Mouse (Mus musculus) hindbrain, embryonic 14.5 days (tissue): ENCODE data around the gene Mrpl47. TPM values are rescaled to one million over a fixed set of nuclear protein-coding genes. Genes with fewer than 3 reads are reported as not detected.
"Not testable (repeated sequence)": the region's sequence is repeated elsewhere in the genome, so short reads cannot be mapped to it uniquely, and the experiment has no call there.

Source experiments
- ATAC-seq: fragments of 200-750 bp; cut with Nextera tagmentation; 2 replicates; pipeline ENCODE4 v1.8.0; 2017; ENCODE audit warnings: moderate number of reproducible peaks, mild to moderate bottlenecking, moderate TSS enrichment, moderate library complexity; ENCODE audit not compliant: low FRiP score
- DNase-seq: peaks from one replicate; pipeline ENCODE4 v3.0.0-alpha.2; 2015; ENCODE audit warnings: low spot score
- H3K27ac ChIP-seq: fragments of 300-500 bp; sonication (generic); 2 replicates; pipeline ENCODE4 v1.5.1; 2014; ENCODE audit warnings: mild to moderate bottlenecking, moderate library complexity
- H3K27me3 ChIP-seq: fragments of 300-500 bp; sonication (generic); 2 replicates; pipeline ENCODE4 v1.6.1; 2014; ENCODE audit warnings: mild to moderate bottlenecking, low read length, mixed read lengths; ENCODE audit not compliant: control insufficient read depth, insufficient read depth
- H3K36me3 ChIP-seq: fragments of 300-500 bp; sonication (generic); replicated peaks from 2 replicates; pipeline ENCODE4 v1.6.1; 2014; ENCODE audit not compliant: control insufficient read depth, insufficient read depth
- H3K4me1 ChIP-seq: fragments of 300-500 bp; sonication (generic); replicated peaks from 2 replicates; pipeline ENCODE4 v1.6.1; 2014; ENCODE audit warnings: antibody characterized with exemption, low read length, mixed read lengths; ENCODE audit not compliant: control insufficient read depth, insufficient read depth
- H3K4me2 ChIP-seq: fragments of 300-500 bp; sonication (generic); replicated peaks from 2 replicates; pipeline ENCODE4 v1.6.1; 2014; ENCODE audit warnings: mild to moderate bottlenecking, moderate library complexity
- H3K4me3 ChIP-seq: fragments of 300-500 bp; sonication (generic); replicated peaks from 2 replicates; pipeline ENCODE4 v1.5.1; 2014; ENCODE audit warnings: mild to moderate bottlenecking, low read length
- H3K9ac ChIP-seq: fragments of 300-500 bp; sonication (generic); 2 replicates; pipeline ENCODE4 v1.6.1; 2014
- H3K9me3 ChIP-seq: fragments of 300-500 bp; sonication (generic); 2 replicates; pipeline ENCODE4 v1.6.1; 2016; ENCODE audit warnings: low read length; ENCODE audit not compliant: control insufficient read depth
- WGBS: fragments of 180-500 bp; shearing (Covaris S2); extraction: QIAGEN DNeasy Blood & Tissue Kit; methylation state at CpG from one replicate; pipeline ENCODE4 v1.1.7; 2014; 5-methylcytosine and 5-hydroxymethylcytosine counted together
- polyA plus RNA-seq: library from polyadenylated mRNA; unstranded; fragments of >200 nt; fragmentation: Nextera tagmentation; extraction: Ambion mirVana; gene quantifications from 2 replicates; pipeline ENCODE4 v1.2.1, GENCODE M21; 2014

The Mrpl47 gene
- polyA plus RNA-seq = 28.8 and 33.2 TPM in 2 replicates

GRCm38 (mm10) chr3:32737172-32737655 is at the start of gene Mrpl47:
Gene Mrpl47 (minus strand): TSS chr3:32737605.
- Histone ChIP-seq H3K4me2 (peak within 1 kb of the TSS; percentile 86), H3K27me3 (no peaks in the 10 kb centered on the region), H3K9me3 (no peaks in the 10 kb centered on the region), H3K4me1 (peaks cover 18% of the 10 kb centered on the region), H3K36me3 (peaks cover 25% of the 10 kb centered on the region), H3K27ac (peak within 1 kb of the TSS; percentile 86), H3K4me3 (peak within 1 kb of the TSS; percentile 68), H3K9ac (peak within 1 kb of the TSS; percentile 85)
- under 1% methylated on average over 28 of the region's 31 CpGs for WGBS
- DNase-seq = no peak
- ATAC-seq = peak; percentile 63

- Histone ChIP-seq H3K27me3 (no peaks in the 10 kb centered on the region), H3K36me3 (no peaks in the 10 kb centered on the region), H3K4me1 (no peaks in the 10 kb centered on the region), H3K9me3 (no peaks in the 10 kb centered on the region), H3K4me2 (no peak overlapping the region), H3K27ac (no peak overlapping the region), H3K9ac (no peak overlapping the region), H3K4me3 (no peak overlapping the region)
- 90% methylated on average over 2 of the region's 2 CpGs for WGBS
- ATAC-seq (no peak), DNase-seq (no peak)
Observed at GRCm38 (mm10) chr3:32770781-32771180, 33.4 kb upstream of the Mrpl47 start.

- Histone ChIP-seq H3K27me3 (no peaks in the 10 kb centered on the region), H3K4me3 (no peak overlapping the region), H3K9ac (no peak overlapping the region), H3K4me1 (no peaks in the 10 kb centered on the region), H3K9me3 (no peaks in the 10 kb centered on the region), H3K36me3 (no peaks in the 10 kb centered on the region), H3K27ac (no peak overlapping the region), H3K4me2 (no peak overlapping the region)
- DNase-seq = no peak
- no peak for ATAC-seq
- 53% methylated on average over 7 of the region's 7 CpGs for WGBS
Observed at GRCm38 (mm10) chr3:32763902-32764301, 26.5 kb upstream of the Mrpl47 start.

GRCm38 (mm10) chr3:32762962-32763361 is 25.6 kb upstream of the Mrpl47 start:
- no peaks in the 10 kb centered on the region for H3K36me3 ChIP-seq
- no peaks in the 10 kb centered on the region for H3K9me3 ChIP-seq
- DNase-seq (no peak), ATAC-seq (no peak)
- H3K27ac ChIP-seq = no peak overlapping the region
- no peaks in the 10 kb centered on the region for H3K27me3 ChIP-seq
- no peak overlapping the region for H3K4me2 ChIP-seq
- WGBS = 57% methylated on average over 8 of the region's 8 CpGs
- H3K9ac ChIP-seq = no peak overlapping the region
- no peak overlapping the region for H3K4me3 ChIP-seq
- no peaks in the 10 kb centered on the region for H3K4me1 ChIP-seq

GRCm38 (mm10) chr3:32759212-32759611 is 21.8 kb upstream of the Mrpl47 start:
- Histone ChIP-seq H3K9ac (no peak overlapping the region), H3K4me2 (no peak overlapping the region), H3K36me3 (peaks cover 4% of the 10 kb centered on the region), H3K27ac (no peak overlapping the region), H3K9me3 (no peaks in the 10 kb centered on the region), H3K4me3 (no peak overlapping the region), H3K4me1 (no peaks in the 10 kb centered on the region), H3K27me3 (no peaks in the 10 kb centered on the region)
- no peak for ATAC-seq
- WGBS = 65% methylated on average over 5 of the region's 5 CpGs
- DNase-seq = no peak

GRCm38 (mm10) chr3:32754384-32754915 is 17.0 kb upstream of the Mrpl47 start:
- H3K9ac ChIP-seq = no peak overlapping the region
- WGBS = 94% methylated on average over 3 of the region's 3 CpGs
- no peak for DNase-seq

GRCm38 (mm10) chr3:32749820-32750579 is 12.6 kb upstream of the Mrpl47 start:
- H3K9me3 ChIP-seq = no peaks in the 10 kb centered on the region
- no peak overlapping the region for H3K27ac ChIP-seq
- no peak overlapping the region for H3K4me3 ChIP-seq
- H3K9ac ChIP-seq = no peak overlapping the region
- H3K36me3 ChIP-seq = peaks cover 74% of the 10 kb centered on the region
- H3K27me3 ChIP-seq = no peaks in the 10 kb centered on the region
- no peaks in the 10 kb centered on the region for H3K4me1 ChIP-seq
- 75% methylated on average over 4 of the region's 4 CpGs for WGBS
- H3K4me2 ChIP-seq = no peak overlapping the region
- ATAC-seq = peak; percentile 83
- DNase-seq = peak; percentile 51

More at GRCm38 (mm10) chr3:32754384-32754915, 17.0 kb upstream of the Mrpl47 start:
- Histone ChIP-seq H3K4me1 (no peaks in the 10 kb centered on the region), H3K36me3 (peaks cover 40% of the 10 kb centered on the region), H3K9me3 (no peaks in the 10 kb centered on the region), H3K27me3 (no peaks in the 10 kb centered on the region), H3K27ac (no peak overlapping the region), H3K4me3 (no peak overlapping the region), H3K4me2 (no peak overlapping the region)
- ATAC-seq = no peak

GRCm38 (mm10) chr3:32748384-32748783 is 11.0 kb upstream of the Mrpl47 start:
- no peaks in the 10 kb centered on the region for H3K27me3 ChIP-seq
- 90% methylated on average over 9 of the region's 9 CpGs for WGBS
- no peaks in the 10 kb centered on the region for H3K4me1 ChIP-seq
- H3K4me2 ChIP-seq = no peak overlapping the region
- peaks cover 70% of the 10 kb centered on the region for H3K36me3 ChIP-seq
- no peak overlapping the region for H3K9ac ChIP-seq
- no peak overlapping the region for H3K27ac ChIP-seq
- no peaks in the 10 kb centered on the region for H3K9me3 ChIP-seq
- H3K4me3 ChIP-seq = no peak overlapping the region
- ATAC-seq (no peak), DNase-seq (no peak)

GRCm38 (mm10) chr3:32745426-32745825 is 8.0 kb upstream of the Mrpl47 start:
- DNase-seq, H3K4me2 ChIP-seq, H3K4me3 ChIP-seq, H3K9me3 ChIP-seq, H3K9ac ChIP-seq, H3K27me3 ChIP-seq, H3K27ac ChIP-seq, ATAC-seq, H3K4me1 ChIP-seq: not testable (repeated sequence)
- H3K36me3 ChIP-seq = peaks cover 59% of the 10 kb centered on the region
